Mouse (Mus musculus) brain, adult 2 months (tissue): ENCODE measurements around the gene Ceacam18.
A peak's percentile ranks its signal among the peaks of the same experiment; 100 is the strongest.
"Not testable (repeated sequence)": the region's sequence is repeated elsewhere in the genome, so short reads cannot be mapped to it uniquely, and the experiment has no call there.

Experiments
- DNase-seq: peaks from one replicate; pipeline ENCODE4 v3.0.0; 2011; ENCODE audit warnings: low read depth, low spot score

The Ceacam18 gene

GRCm38 (mm10) chr7:43667221-43667620 lies 32.7 kb downstream of the Ceacam18 start:
- not testable (repeated sequence) for DNase-seq

- no peak for DNase-seq
Observed at GRCm38 (mm10) chr7:43668582-43668981, 34.1 kb downstream of the Ceacam18 start.

GRCm38 (mm10) chr7:43671064-43671808 lies 36.7 kb downstream of the Ceacam18 start:
- DNase-seq: no peak

GRCm38 (mm10) chr7:43671809-43672580 lies 37.5 kb downstream of the Ceacam18 start, which contains the start of gene Ctu1:
TSS of gene Ctu1 (plus strand) at chr7:43672016.
- DNase-seq: peak; percentile 99

GRCm38 (mm10) chr7:43672581-43673260 lies 38.2 kb downstream of the Ceacam18 start:
- DNase-seq: no peak

- no peak for DNase-seq
Observed at GRCm38 (mm10) chr7:43675091-43675490, 40.6 kb downstream of the Ceacam18 start.

GRCm38 (mm10) chr7:43678517-43678916 lies 44.0 kb downstream of the Ceacam18 start:
- peak; percentile 45 for DNase-seq

GRCm38 (mm10) chr7:43680960-43681359 lies 46.5 kb downstream of the Ceacam18 start:
- peak; percentile 57 for DNase-seq

GRCm38 (mm10) chr7:43682511-43682910 lies 48.0 kb downstream of the Ceacam18 start:
- peak; percentile 37 for DNase-seq

- no peak for DNase-seq
Observed at GRCm38 (mm10) chr7:43685088-43685487, 50.6 kb downstream of the Ceacam18 start.

- no peak for DNase-seq
Observed at GRCm38 (mm10) chr7:43690118-43690517, 55.6 kb downstream of the Ceacam18 start, which contains the start of gene Klk14. TSS of gene Klk14 (plus strand) at chr7:43690418.
